Mouse (Mus musculus): ENCODE measurements around the gene Vac14. TPM values are rescaled to one million over a fixed set of nuclear protein-coding genes. Genes with fewer than 3 reads are reported as not detected.

The Vac14 gene
- polyA plus RNA-seq, 1 experiment: 26.8 TPM

- Histone ChIP-seq H3K27me3 (ENCODE audit: control insufficient read depth, insufficient read depth, low read length) (no peaks in the 10 kb centered on the region), H3K4me3 (ENCODE audit: low read depth, low read length) (no peak overlapping the region), H3K27ac (ENCODE audit: insufficient read depth, low read depth, low read length) (no peak overlapping the region), H3K36me3 (ENCODE audit: control insufficient read depth, insufficient read depth, low read length) (peaks cover 19% of the 10 kb centered on the region), H3K4me1 (ENCODE audit: control insufficient read depth, insufficient read depth, insufficient read length, low read length) (peaks cover 2% of the 10 kb centered on the region; the same call in 1 of the 2 replicates)
- WGBS: 38% methylated on average over 6 of the region's 6 CpGs
- TF ChIP-seq CTCF (IDR thresholded peaks at IDR 0.05; ENCODE audit: extremely low read depth, insufficient read length, insufficient replicate concordance, low read depth, low read length): peak; percentile 76
- no peak for TF ChIP-seq POLR2A (IDR thresholded peaks at IDR 0.05; ENCODE audit: low read depth, low read length)
Measured at GRCm38 (mm10) chr8:110646064-110646463, 27.7 kb downstream of the Vac14 start.

GRCm38 (mm10) chr8:110648577-110648976, 30.2 kb downstream of the Vac14 start:
- H3K27me3 ChIP-seq (ENCODE audit: control insufficient read depth, insufficient read depth, low read length): no peaks in the 10 kb centered on the region
- 97% methylated on average over 3 of the region's 3 CpGs for WGBS

GRCm38 (mm10) chr8:110649286-110649685, 30.9 kb downstream of the Vac14 start:
- Histone ChIP-seq H3K4me3 (ENCODE audit: low read depth, low read length) (no peak overlapping the region), H3K27me3 (ENCODE audit: control insufficient read depth, insufficient read depth, low read length) (no peaks in the 10 kb centered on the region), H3K36me3 (ENCODE audit: control insufficient read depth, insufficient read depth, low read length) (peaks cover 13% of the 10 kb centered on the region), H3K27ac (ENCODE audit: insufficient read depth, low read depth, low read length) (no peak overlapping the region), H3K4me1 (ENCODE audit: control insufficient read depth, insufficient read depth, insufficient read length, low read length) (peaks cover 2% of the 10 kb centered on the region; the same call in 1 of the 2 replicates)
- 91% methylated on average over 6 of the region's 6 CpGs for WGBS
- TF ChIP-seq POLR2A (IDR thresholded peaks at IDR 0.05; ENCODE audit: low read depth, low read length) (no peak), CTCF (IDR thresholded peaks at IDR 0.05; ENCODE audit: extremely low read depth, insufficient read length, insufficient replicate concordance, low read depth, low read length) (no peak)

More at GRCm38 (mm10) chr8:110648577-110648976, 30.2 kb downstream of the Vac14 start:
- no peak overlapping the region for H3K27ac ChIP-seq (ENCODE audit: insufficient read depth, low read depth, low read length)
- H3K36me3 ChIP-seq (ENCODE audit: control insufficient read depth, insufficient read depth, low read length): peaks cover 15% of the 10 kb centered on the region
- no peak overlapping the region for H3K4me3 ChIP-seq (ENCODE audit: low read depth, low read length)
- TF ChIP-seq CTCF (IDR thresholded peaks at IDR 0.05; ENCODE audit: extremely low read depth, insufficient read length, insufficient replicate concordance, low read depth, low read length) (no peak), POLR2A (IDR thresholded peaks at IDR 0.05; ENCODE audit: low read depth, low read length) (no peak)
- peaks cover 2% of the 10 kb centered on the region; the same call in 1 of the 2 replicates for H3K4me1 ChIP-seq (ENCODE audit: control insufficient read depth, insufficient read depth, insufficient read length, low read length)

GRCm38 (mm10) chr8:110650838-110651237, 32.5 kb downstream of the Vac14 start:
- Histone ChIP-seq H3K4me1 (ENCODE audit: control insufficient read depth, insufficient read depth, insufficient read length, low read length) (no peaks in the 10 kb centered on the region), H3K27me3 (ENCODE audit: control insufficient read depth, insufficient read depth, low read length) (no peaks in the 10 kb centered on the region), H3K36me3 (ENCODE audit: control insufficient read depth, insufficient read depth, low read length) (peaks cover 9% of the 10 kb centered on the region), H3K27ac (ENCODE audit: insufficient read depth, low read depth, low read length) (no peak overlapping the region), H3K4me3 (ENCODE audit: low read depth, low read length) (no peak overlapping the region)
- no peak for TF ChIP-seq CTCF (IDR thresholded peaks at IDR 0.05; ENCODE audit: extremely low read depth, insufficient read length, insufficient replicate concordance, low read depth, low read length)
- no peak for TF ChIP-seq POLR2A (IDR thresholded peaks at IDR 0.05; ENCODE audit: low read depth, low read length)
- WGBS: 80% methylated on average over 9 of the region's 9 CpGs

GRCm38 (mm10) chr8:110651847-110652246, 33.5 kb downstream of the Vac14 start:
- WGBS: 71% methylated on average over 4 of the region's 4 CpGs

GRCm38 (mm10) chr8:110654075-110655060, 36.0 kb downstream of the Vac14 start:
- peaks cover 10% of the 10 kb centered on the region for H3K36me3 ChIP-seq (ENCODE audit: control insufficient read depth, insufficient read depth, low read length)
- TF ChIP-seq POLR2A (IDR thresholded peaks at IDR 0.05; ENCODE audit: low read depth, low read length) (no peak), CTCF (IDR thresholded peaks at IDR 0.05; ENCODE audit: extremely low read depth, insufficient read length, insufficient replicate concordance, low read depth, low read length) (no peak)

More at GRCm38 (mm10) chr8:110651847-110652246, 33.5 kb downstream of the Vac14 start:
- peaks cover 10% of the 10 kb centered on the region for H3K36me3 ChIP-seq (ENCODE audit: control insufficient read depth, insufficient read depth, low read length)
- no peak overlapping the region for H3K4me3 ChIP-seq (ENCODE audit: low read depth, low read length)
- H3K27me3 ChIP-seq (ENCODE audit: control insufficient read depth, insufficient read depth, low read length): no peaks in the 10 kb centered on the region
- H3K4me1 ChIP-seq (ENCODE audit: control insufficient read depth, insufficient read depth, insufficient read length, low read length): no peaks in the 10 kb centered on the region
- no peak overlapping the region for H3K27ac ChIP-seq (ENCODE audit: insufficient read depth, low read depth, low read length)
- no peak for TF ChIP-seq CTCF (IDR thresholded peaks at IDR 0.05; ENCODE audit: extremely low read depth, insufficient read length, insufficient replicate concordance, low read depth, low read length)
- TF ChIP-seq POLR2A (IDR thresholded peaks at IDR 0.05; ENCODE audit: low read depth, low read length): no peak

GRCm38 (mm10) chr8:110655827-110656226, 37.4 kb downstream of the Vac14 start:
- H3K36me3 ChIP-seq (ENCODE audit: control insufficient read depth, insufficient read depth, low read length): peaks cover 7% of the 10 kb centered on the region
- TF ChIP-seq POLR2A (IDR thresholded peaks at IDR 0.05; ENCODE audit: low read depth, low read length) (no peak), CTCF (IDR thresholded peaks at IDR 0.05; ENCODE audit: extremely low read depth, insufficient read length, insufficient replicate concordance, low read depth, low read length) (no peak)
- no peaks in the 10 kb centered on the region for H3K4me1 ChIP-seq (ENCODE audit: control insufficient read depth, insufficient read depth, insufficient read length, low read length)
- H3K27me3 ChIP-seq (ENCODE audit: control insufficient read depth, insufficient read depth, low read length): no peaks in the 10 kb centered on the region
- WGBS: 91% methylated on average over 1 of the region's 1 CpGs
- no peak overlapping the region for H3K27ac ChIP-seq (ENCODE audit: insufficient read depth, low read depth, low read length)
- no peak overlapping the region for H3K4me3 ChIP-seq (ENCODE audit: low read depth, low read length)

More at GRCm38 (mm10) chr8:110654075-110655060, 36.0 kb downstream of the Vac14 start:
- H3K4me3 ChIP-seq (ENCODE audit: low read depth, low read length): no peak overlapping the region
- WGBS: 91% methylated on average over 9 of the region's 9 CpGs
- H3K27ac ChIP-seq (ENCODE audit: insufficient read depth, low read depth, low read length): no peak overlapping the region
- no peaks in the 10 kb centered on the region for H3K27me3 ChIP-seq (ENCODE audit: control insufficient read depth, insufficient read depth, low read length)
- H3K4me1 ChIP-seq (ENCODE audit: control insufficient read depth, insufficient read depth, insufficient read length, low read length): no peaks in the 10 kb centered on the region

Measured in small intestine, adult 2 months (tissue).